Mouse (Mus musculus): ENCODE measurements around the gene Pcp4l1. TPM values are rescaled to one million over a fixed set of nuclear protein-coding genes. Genes with fewer than 3 reads are reported as not detected.

Pcp4l1 gene
- total and polyA plus RNA-seq, 3 experiments = not detected

DNA sequence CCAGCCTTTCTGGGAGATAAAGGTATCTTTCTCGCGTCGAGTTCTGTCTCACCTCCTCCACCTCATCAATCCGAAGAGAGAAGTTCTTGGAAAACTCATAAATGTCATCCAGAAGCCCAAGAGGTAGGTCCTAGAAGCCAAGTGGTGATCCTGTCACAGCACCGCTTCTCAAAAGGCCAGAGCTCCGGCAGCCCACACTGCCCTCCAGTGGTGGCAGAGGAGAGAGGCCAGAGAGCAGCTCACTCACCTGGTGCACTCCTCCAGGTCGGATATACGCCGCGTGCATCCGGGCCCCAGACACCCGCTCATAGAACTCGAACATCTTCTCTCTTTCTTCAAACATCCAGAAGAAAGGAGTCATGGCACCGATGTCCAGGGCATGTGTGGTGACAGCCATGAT lies 42.4 kb upstream of the Pcp4l1 start (continued):
- TF ChIP-seq UBTF (IDR thresholded peaks at IDR 0.05; ENCODE audit: borderline replicate concordance, insufficient read depth, low read depth, low read length) (no peak), GATA1 (IDR thresholded peaks at IDR 0.05; ENCODE audit: low read depth, low read length) (no peak), POLR2A (IDR thresholded peaks at IDR 0.05; ENCODE audit: control insufficient read depth in 1 of 2, insufficient read depth in 1 of 2, low read depth in 1 of 2, low read length in 2 of 2, poor library complexity in 1 of 2) (no peak), TCF12 (IDR thresholded peaks at IDR 0.05; ENCODE audit: low read depth, low read length) (no peak), USF2 (IDR thresholded peaks at IDR 0.05; ENCODE audit: borderline replicate concordance in 1 of 2, insufficient read depth in 1 of 2, low read depth in 1 of 2, low read length in 2 of 2) (no peak), MYB (IDR thresholded peaks at IDR 0.05; ENCODE audit: low read depth, low read length) (no peak), MYC (IDR thresholded peaks at IDR 0.05; ENCODE audit: low read depth, low read length) (no peak), SIN3A (IDR thresholded peaks at IDR 0.05; ENCODE audit: low read length) (peak; percentile 31; the same call in 1 of the 2 replicates), NRF1 (IDR thresholded peaks at IDR 0.05; ENCODE audit: insufficient read depth, low read depth, low read length, poor library complexity, severe bottlenecking) (no peak), RAD21 (IDR thresholded peaks at IDR 0.05; ENCODE audit: low read depth, low read length) (peak; percentile 81), POLR2AphosphoS5 (IDR thresholded peaks at IDR 0.05; ENCODE audit: borderline replicate concordance, low read depth, low read length) (no peak), CHD2 (IDR thresholded peaks at IDR 0.05; ENCODE audit: low read length) (no peak), EP300 (IDR thresholded peaks at IDR 0.05; ENCODE audit: low read depth in 1 of 2, low read length in 2 of 2) (no peak), KAT2A (conservative IDR thresholded peaks at IDR 0.05; ENCODE audit: low read depth, low read length) (no peak), USF1 (IDR thresholded peaks at IDR 0.05; ENCODE audit: low read depth, low read length) (no peak)

DNA sequence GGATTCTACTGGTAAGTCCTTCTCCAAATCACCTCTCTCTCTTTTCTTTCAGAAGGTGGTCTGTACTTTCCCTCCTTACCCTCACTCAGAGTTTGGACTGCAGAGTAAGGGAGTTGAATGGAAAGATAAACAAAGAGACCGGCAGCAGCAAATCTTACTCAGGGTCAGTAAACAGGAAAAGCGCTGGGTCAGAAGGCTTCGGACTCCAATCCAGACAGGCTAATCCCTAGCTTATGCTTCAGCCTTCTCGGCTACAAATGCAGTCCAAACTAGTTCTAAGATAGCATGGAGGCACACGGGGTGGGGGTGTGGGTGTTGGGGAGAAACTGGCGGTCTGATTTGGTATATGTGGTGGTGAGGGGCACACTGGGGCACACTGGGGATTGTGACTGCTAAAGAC lies 41.4 kb upstream of the Pcp4l1 start:
- Histone ChIP-seq H3K9ac (ENCODE audit: control insufficient read depth, low read depth, low read length, poor library complexity, severe bottlenecking) (no peak overlapping the region), H3K4me1 (ENCODE audit: control insufficient read depth in 1 of 2, insufficient read depth in 2 of 2, low read length in 2 of 2) (peaks cover 0 to 10% of the 10 kb centered on the region in 2 experiments; a peak in 2 of 4 replicates), H3K27me3 (ENCODE audit: control insufficient read depth in 1 of 2, insufficient read depth in 2 of 2, low read length in 2 of 2) (no peaks in the 10 kb centered on the region), H3K36me3 (ENCODE audit: control insufficient read depth in 1 of 2, insufficient read depth in 2 of 2, low read length in 2 of 2) (peaks cover 7 to 17% of the 10 kb centered on the region in 2 experiments; a peak in 3 of 4 replicates), H3K4me3 (ENCODE audit: control insufficient read depth in 1 of 2, insufficient read depth in 1 of 2, low read depth in 2 of 2, low read length in 2 of 2) (no peak overlapping the region), H3K27ac (ENCODE audit: control insufficient read depth, low read depth, low read length) (no peak overlapping the region), H3K9me3 (replicated peaks; ENCODE audit: insufficient read depth, low read length) (no peaks in the 10 kb centered on the region), H3K79me2 (ENCODE audit: control insufficient read depth, insufficient read depth, low read length, poor library complexity) (no peaks in the 10 kb centered on the region)
- no peak for TF ChIP-seq MYC (IDR thresholded peaks at IDR 0.05; ENCODE audit: low read depth, low read length)
- no peak for DNase-seq (ENCODE audit: low read depth, low spot score)

DNA sequence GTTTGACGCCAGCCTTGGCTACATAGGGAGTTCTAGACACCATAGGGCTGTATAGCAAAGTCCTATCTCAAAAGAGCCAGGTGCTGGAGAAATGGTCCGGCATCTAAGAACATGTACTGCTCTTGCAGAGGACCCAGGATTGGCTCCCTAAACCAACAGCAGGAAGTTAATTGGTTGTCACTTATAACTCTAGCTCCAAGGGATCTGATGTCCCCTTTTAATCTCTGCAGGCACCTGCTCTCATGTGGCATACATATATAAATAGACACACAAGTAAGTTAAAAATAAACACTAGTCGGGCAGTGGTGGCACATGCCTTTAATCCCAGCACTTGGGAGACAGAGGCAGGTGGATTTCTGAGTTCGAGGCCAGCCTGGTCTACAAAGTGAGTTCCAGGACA lies 39.7 kb upstream of the Pcp4l1 start:
- Histone ChIP-seq H3K4me1 (ENCODE audit: control insufficient read depth in 1 of 2, insufficient read depth in 2 of 2, low read length in 2 of 2) (peaks cover 0 to 10% of the 10 kb centered on the region in 2 experiments; a peak in 2 of 4 replicates), H3K36me3 (ENCODE audit: control insufficient read depth in 1 of 2, insufficient read depth in 2 of 2, low read length in 2 of 2) (peaks cover 5 to 17% of the 10 kb centered on the region in 2 experiments; a peak in 3 of 4 replicates), H3K79me2 (ENCODE audit: control insufficient read depth, insufficient read depth, low read length, poor library complexity) (no peaks in the 10 kb centered on the region), H3K27me3 (ENCODE audit: control insufficient read depth in 1 of 2, insufficient read depth in 2 of 2, low read length in 2 of 2) (no peaks in the 10 kb centered on the region), H3K4me3 (ENCODE audit: control insufficient read depth in 1 of 2, insufficient read depth in 1 of 2, low read depth in 2 of 2, low read length in 2 of 2) (no peak overlapping the region), H3K27ac (ENCODE audit: control insufficient read depth, low read depth, low read length) (no peak overlapping the region), H3K9ac (ENCODE audit: control insufficient read depth, low read depth, low read length, poor library complexity, severe bottlenecking) (no peak overlapping the region), H3K9me3 (replicated peaks; ENCODE audit: insufficient read depth, low read length) (no peaks in the 10 kb centered on the region)
- TF ChIP-seq RCOR1 (IDR thresholded peaks at IDR 0.05; ENCODE audit: low read depth, low read length) (no peak), POLR2A (IDR thresholded peaks at IDR 0.05; ENCODE audit: control insufficient read depth in 1 of 2, insufficient read depth in 1 of 2, low read depth in 1 of 2, low read length in 2 of 2, poor library complexity in 1 of 2) (no peak), BHLHE40 (IDR thresholded peaks at IDR 0.05; ENCODE audit: borderline replicate concordance, low read depth, low read length) (no peak), USF2 (IDR thresholded peaks at IDR 0.05; ENCODE audit: borderline replicate concordance in 1 of 2, insufficient read depth in 1 of 2, low read depth in 1 of 2, low read length in 2 of 2) (no peak), CHD2 (IDR thresholded peaks at IDR 0.05; ENCODE audit: low read length) (no peak), ETS1 (IDR thresholded peaks at IDR 0.05; ENCODE audit: low read depth, low read length) (no peak), RAD21 (IDR thresholded peaks at IDR 0.05; ENCODE audit: low read depth, low read length) (no peak), ZMIZ1 (IDR thresholded peaks at IDR 0.05; ENCODE audit: low read depth, low read length) (no peak)
- no peak for DNase-seq (ENCODE audit: low read depth, low spot score)

All from MEL (cell line).